Mouse (Mus musculus): ENCODE data around the gene Lclat1. TPM values are rescaled to one million over a fixed set of nuclear protein-coding genes. Genes with fewer than 3 reads are reported as not detected.

The Lclat1 gene
- total and polyA plus RNA-seq, 3 experiments = 9.6 to 10.5 TPM; not detected in 1

- peaks cover 0 to 44% of the 10 kb centered on the region in 2 experiments; a peak in 3 of 4 replicates for H3K36me3 ChIP-seq (ENCODE audit: control insufficient read depth in 1 of 2, insufficient read depth in 2 of 2, low read length in 2 of 2)
- no peak overlapping the region for H3K27ac ChIP-seq (ENCODE audit: control insufficient read depth, low read depth, low read length)
- peak; percentile 13 for DNase-seq (ENCODE audit: low read depth, low spot score)
- H3K9me3 ChIP-seq (replicated peaks; ENCODE audit: insufficient read depth, low read length) = no peaks in the 10 kb centered on the region
- H3K79me2 ChIP-seq (ENCODE audit: control insufficient read depth, insufficient read depth, low read length, poor library complexity) = no peaks in the 10 kb centered on the region
- H3K4me3 ChIP-seq (ENCODE audit: control insufficient read depth in 1 of 2, insufficient read depth in 1 of 2, low read depth in 2 of 2, low read length in 2 of 2) = no peak overlapping the region; a peak in 1 of 4 replicates
- no peaks in the 10 kb centered on the region for H3K27me3 ChIP-seq (ENCODE audit: control insufficient read depth in 1 of 2, insufficient read depth in 2 of 2, low read length in 2 of 2)
- no peak overlapping the region for H3K9ac ChIP-seq (ENCODE audit: control insufficient read depth, low read depth, low read length, poor library complexity, severe bottlenecking)
- TF ChIP-seq EP300 (IDR thresholded peaks at IDR 0.05; ENCODE audit: low read depth in 1 of 2, low read length in 2 of 2) (peak; percentile 34 to 53; a peak in 2 of 4 replicates), CHD1 (IDR thresholded peaks at IDR 0.05; ENCODE audit: low read depth, low read length) (0 out of 2 replicates have a peak, but pooled peaks have one; percentile 20), GATA1 (IDR thresholded peaks at IDR 0.05; ENCODE audit: low read depth, low read length) (0 out of 2 replicates have a peak, but pooled peaks have one; percentile 41), TCF12 (IDR thresholded peaks at IDR 0.05; ENCODE audit: low read depth, low read length) (0 out of 2 replicates have a peak, but pooled peaks have one; percentile 20), CHD2 (IDR thresholded peaks at IDR 0.05; ENCODE audit: low read length) (no peak)
- peaks cover 34 to 44% of the 10 kb centered on the region in 2 experiments for H3K4me1 ChIP-seq (ENCODE audit: control insufficient read depth in 1 of 2, insufficient read depth in 2 of 2, low read length in 2 of 2)
These were observed 123.6 kb downstream of the Lclat1 start for GRCm38 (mm10) chr17:73231337-73231736.

- Histone ChIP-seq H3K79me2 (ENCODE audit: control insufficient read depth, insufficient read depth, low read length, poor library complexity) (no peaks in the 10 kb centered on the region; the same call in 1 of the 2 replicates), H3K27ac (ENCODE audit: control insufficient read depth, low read depth, low read length) (no peak overlapping the region), H3K4me1 (ENCODE audit: control insufficient read depth in 1 of 2, insufficient read depth in 2 of 2, low read length in 2 of 2) (peaks cover 28 to 35% of the 10 kb centered on the region in 2 experiments), H3K36me3 (ENCODE audit: control insufficient read depth in 1 of 2, insufficient read depth in 2 of 2, low read length in 2 of 2) (peaks cover 0 to 33% of the 10 kb centered on the region in 2 experiments; a peak in 3 of 4 replicates), H3K9me3 (replicated peaks; ENCODE audit: insufficient read depth, low read length) (no peaks in the 10 kb centered on the region), H3K4me3 (ENCODE audit: control insufficient read depth in 1 of 2, insufficient read depth in 1 of 2, low read depth in 2 of 2, low read length in 2 of 2) (no peak overlapping the region), H3K9ac (ENCODE audit: control insufficient read depth, low read depth, low read length, poor library complexity, severe bottlenecking) (no peak overlapping the region), H3K27me3 (ENCODE audit: control insufficient read depth in 1 of 2, insufficient read depth in 2 of 2, low read length in 2 of 2) (no peaks in the 10 kb centered on the region)
- TF ChIP-seq MXI1 (IDR thresholded peaks at IDR 0.05; ENCODE audit: low read depth, low read length) (no peak), MAFK (IDR thresholded peaks at IDR 0.05; ENCODE audit: borderline replicate concordance, low read depth, low read length) (no peak), MAX (IDR thresholded peaks at IDR 0.05; ENCODE audit: low read length) (no peak), CTCF (IDR thresholded peaks at IDR 0.05 in 2 of 3, conservative IDR thresholded peaks at IDR 0.05 in 1 of 3; ENCODE audit: control insufficient read depth in 1 of 3, insufficient read depth in 1 of 3, low read depth in 2 of 3, low read length in 3 of 3, poor library complexity in 1 of 3, severe bottlenecking in 1 of 3) (no peak), KAT2A (conservative IDR thresholded peaks at IDR 0.05; ENCODE audit: low read depth, low read length) (no peak), USF1 (IDR thresholded peaks at IDR 0.05; ENCODE audit: low read depth, low read length) (no peak), EP300 (IDR thresholded peaks at IDR 0.05; ENCODE audit: low read depth in 1 of 2, low read length in 2 of 2) (no peak), CHD2 (IDR thresholded peaks at IDR 0.05; ENCODE audit: low read length) (no peak), NELFE (IDR thresholded peaks at IDR 0.05; ENCODE audit: low read depth, low read length) (no peak), ZKSCAN1 (IDR thresholded peaks at IDR 0.05; ENCODE audit: low read depth, low read length) (no peak), POLR2AphosphoS5 (IDR thresholded peaks at IDR 0.05; ENCODE audit: borderline replicate concordance, low read depth, low read length) (no peak), SIN3A (IDR thresholded peaks at IDR 0.05; ENCODE audit: low read length) (no peak), USF2 (IDR thresholded peaks at IDR 0.05; ENCODE audit: borderline replicate concordance in 1 of 2, insufficient read depth in 1 of 2, low read depth in 1 of 2, low read length in 2 of 2) (no peak), POLR2A (IDR thresholded peaks at IDR 0.05; ENCODE audit: control insufficient read depth in 1 of 2, insufficient read depth in 1 of 2, low read depth in 1 of 2, low read length in 2 of 2, poor library complexity in 1 of 2) (no peak), RAD21 (IDR thresholded peaks at IDR 0.05; ENCODE audit: low read depth, low read length) (no peak), NRF1 (IDR thresholded peaks at IDR 0.05; ENCODE audit: insufficient read depth, low read depth, low read length, poor library complexity, severe bottlenecking) (no peak)
- no peak for DNase-seq (ENCODE audit: low read depth, low spot score)
These were observed 124.8 kb downstream of the Lclat1 start for GRCm38 (mm10) chr17:73232593-73232992.

Measured in MEL (cell line).